Mouse (Mus musculus) erythroblast, adult 5-6 weeks (primary cell): Measurements from ENCODE around the gene Zfp36. TPM values are rescaled to one million over a fixed set of nuclear protein-coding genes. Genes with fewer than 3 reads are reported as not detected.
"Not testable (repeated sequence)": the region's sequence is repeated elsewhere in the genome, so short reads cannot be mapped to it uniquely, and the experiment has no call there.

Experiments
- ATAC-seq: replicated peaks from 2 replicates; pipeline ENCODE4 v1.8.0; 2016; ENCODE audit warnings: moderate number of reproducible peaks, mild to moderate bottlenecking, moderate TSS enrichment, inconsistent platforms; ENCODE audit not compliant: poor library complexity, low FRiP score, severe bottlenecking
- total RNA-seq, 2 experiments: library from RNA; stranded (forward) in 1 of 2; stranded (reverse) in 1 of 2; fragments of 150-400 nt in 1 of 2; fragments of 200-764, 138-1000 nt in 1 of 2; gene quantifications; 2 replicates each; pipeline versions ENCODE4 v1.2.3 to v1.2.4; 2015 to 2017; ENCODE audit warnings: low replicate concordance in 2 of 2

Gene Zfp36
- 47.0 and 53.2 TPM in 2 replicates for total RNA-seq (2015; ENCODE audit: low replicate concordance)
- 7.7 and 15.1 TPM in 2 replicates for total RNA-seq (2017; ENCODE audit: low replicate concordance)

- ATAC-seq = no peak
Observed at GRCm38 (mm10) chr7:28380237-28381016, at the start of gene Zfp36. Zfp36 (minus strand) TSS chr7:28380253.

GRCm38 (mm10) chr7:28427738-28428137 is 47.7 kb upstream of the Zfp36 start:
- no peak for ATAC-seq

GRCm38 (mm10) chr7:28423018-28423417 is 43.0 kb upstream of the Zfp36 start:
- no peak for ATAC-seq

- ATAC-seq = no peak
Observed at GRCm38 (mm10) chr7:28419416-28419815, 39.4 kb upstream of the Zfp36 start.

GRCm38 (mm10) chr7:28418096-28418670 is 38.1 kb upstream of the Zfp36 start:
- no peak for ATAC-seq

GRCm38 (mm10) chr7:28417368-28417767 is 37.3 kb upstream of the Zfp36 start:
- ATAC-seq = no peak

DNA sequence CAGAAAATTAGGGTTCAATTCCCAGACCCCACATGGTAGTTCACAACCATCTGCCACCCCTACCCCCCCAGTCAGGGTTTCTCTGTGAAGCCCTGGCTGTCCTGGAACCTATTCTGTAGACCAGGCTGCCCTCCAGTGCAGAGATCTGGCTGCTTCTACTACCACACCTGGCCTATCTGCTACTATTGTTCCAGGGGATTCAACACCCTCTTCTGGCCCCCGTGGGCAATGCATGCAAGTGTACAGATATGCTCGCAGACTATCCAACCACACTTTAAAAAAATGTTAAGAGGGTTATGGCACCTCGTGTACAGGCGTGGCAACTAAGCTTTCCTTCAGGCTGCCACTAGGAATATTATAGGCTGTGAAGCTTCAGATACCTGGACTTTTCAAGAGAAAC is 32.8 kb upstream of the Zfp36 start:
- ATAC-seq = no peak

- ATAC-seq = no peak
Observed at GRCm38 (mm10) chr7:28410841-28411475, 30.9 kb upstream of the Zfp36 start.

DNA sequence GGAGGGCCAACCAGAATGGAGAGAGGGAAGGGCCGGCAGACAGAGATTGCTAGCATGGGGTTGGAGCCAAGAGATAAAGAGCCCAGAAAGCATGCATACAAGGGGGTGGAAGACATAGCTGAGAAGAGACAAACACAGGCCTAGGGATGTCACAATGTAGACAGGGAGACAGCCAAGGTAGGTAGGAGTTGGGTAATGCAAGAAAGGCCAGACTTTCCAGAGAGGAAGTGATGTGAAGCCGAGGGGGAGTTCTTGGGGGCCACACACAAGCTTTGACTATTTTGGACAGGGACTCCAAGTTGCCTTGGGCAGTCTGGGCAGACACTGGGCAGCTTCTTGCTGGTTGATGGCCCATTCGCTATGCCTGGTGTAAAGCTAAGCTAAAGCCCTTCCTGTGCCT is 21.9 kb upstream of the Zfp36 start:
- ATAC-seq = no peak

DNA sequence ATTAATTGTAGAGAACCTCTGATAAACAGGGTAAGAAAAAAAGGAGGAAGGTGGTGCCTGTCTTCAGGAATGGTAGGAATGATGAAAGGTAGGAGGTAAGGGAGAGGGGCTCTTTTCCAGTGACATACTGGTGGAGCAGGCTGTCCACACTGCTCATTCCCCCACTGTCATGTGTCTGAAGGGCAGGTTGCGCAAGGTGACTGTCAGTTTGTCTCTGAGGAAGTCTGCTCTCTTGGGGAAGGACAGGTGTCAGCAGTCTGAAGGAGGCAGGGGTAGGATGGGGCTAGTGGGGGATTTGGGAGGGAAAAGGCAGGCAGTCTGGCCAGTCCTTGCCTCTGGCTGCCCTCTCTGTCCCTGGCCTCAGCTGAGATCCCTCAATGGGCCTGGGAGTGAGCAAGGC is 21.0 kb upstream of the Zfp36 start:
- no peak for ATAC-seq

GRCm38 (mm10) chr7:28398696-28399340 is 18.8 kb upstream of the Zfp36 start:
- no peak for ATAC-seq

- no peak for ATAC-seq
Observed at GRCm38 (mm10) chr7:28398000-28398399, 17.9 kb upstream of the Zfp36 start.

GRCm38 (mm10) chr7:28395425-28395824 is 15.4 kb upstream of the Zfp36 start:
- no peak for ATAC-seq

DNA sequence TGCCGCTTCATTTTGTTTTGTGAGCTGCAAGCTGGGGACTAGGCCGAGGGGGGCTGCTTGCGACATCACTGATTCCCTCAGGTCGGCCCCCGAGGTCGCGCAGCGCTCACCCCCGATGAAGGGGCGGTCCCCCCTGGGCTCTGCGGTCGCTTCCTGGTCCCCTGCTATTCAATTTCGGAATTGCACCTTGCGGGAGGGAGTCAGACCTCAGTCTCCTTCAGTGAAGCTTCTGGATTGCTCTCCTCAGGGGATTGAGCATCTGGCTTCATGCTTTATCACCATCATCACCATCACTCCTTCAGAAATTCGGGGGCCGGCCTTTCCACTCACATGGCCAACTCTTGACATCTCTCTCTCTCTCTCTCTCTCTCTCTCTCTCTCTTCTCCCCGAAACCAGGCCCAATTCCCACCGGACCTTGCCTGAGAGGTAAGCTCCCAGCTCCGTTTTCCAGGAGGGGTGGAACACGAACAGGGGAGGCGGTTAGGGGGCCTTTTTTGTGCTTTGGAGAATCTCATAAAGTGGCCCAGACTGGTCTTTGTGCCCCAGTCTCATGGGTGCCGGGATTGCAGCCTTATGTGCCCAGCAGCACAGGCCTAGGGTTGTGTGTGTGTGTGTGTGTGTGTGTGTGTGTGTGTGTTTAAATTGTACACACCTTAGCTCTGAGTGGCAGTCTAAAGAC is 13.4 kb upstream of the Zfp36 start:
- no peak for ATAC-seq

GRCm38 (mm10) chr7:28392429-28393271 is 12.6 kb upstream of the Zfp36 start, which contains the start of the genes Med29 and Paf1:
Med29 (minus strand) TSS chr7:28392708.
Paf1 (plus strand) TSS chr7:28392951.
- peak; percentile 99 for ATAC-seq

- no peak for ATAC-seq
Observed at GRCm38 (mm10) chr7:28390331-28390730, 10.3 kb upstream of the Zfp36 start.

GRCm38 (mm10) chr7:28387384-28387783 is 7.3 kb upstream of the Zfp36 start:
- ATAC-seq = not testable (repeated sequence)

GRCm38 (mm10) chr7:28386877-28387276 is 6.8 kb upstream of the Zfp36 start:
- not testable (repeated sequence) for ATAC-seq

- ATAC-seq = peak; percentile 86
Observed at GRCm38 (mm10) chr7:28386462-28386861, 6.4 kb upstream of the Zfp36 start.
